Mouse (Mus musculus) thymus, adult 2 months (tissue): ENCODE results near the gene Ilvbl.

ENCODE experiments used
- CTCF ChIP-seq: fragments of 200-500 bp; IDR thresholded peaks from 2 replicates; pipeline ENCODE4 v1.5.1; 2012; ENCODE audit warnings: mild to moderate bottlenecking, control low read depth, low read length, moderate library complexity, borderline replicate concordance; ENCODE audit not compliant: control insufficient read depth, poor library complexity, insufficient read depth; ENCODE audit errors: extremely low read depth
- POLR2A ChIP-seq: fragments of 200-500 bp; IDR thresholded peaks from 2 replicates; pipeline ENCODE4 v1.6.1; 2012; ENCODE audit warnings: mild to moderate bottlenecking, low read length, control low read depth, moderate library complexity; ENCODE audit not compliant: control insufficient read depth, poor library complexity, insufficient read depth; ENCODE audit errors: extremely low read depth

DNA sequence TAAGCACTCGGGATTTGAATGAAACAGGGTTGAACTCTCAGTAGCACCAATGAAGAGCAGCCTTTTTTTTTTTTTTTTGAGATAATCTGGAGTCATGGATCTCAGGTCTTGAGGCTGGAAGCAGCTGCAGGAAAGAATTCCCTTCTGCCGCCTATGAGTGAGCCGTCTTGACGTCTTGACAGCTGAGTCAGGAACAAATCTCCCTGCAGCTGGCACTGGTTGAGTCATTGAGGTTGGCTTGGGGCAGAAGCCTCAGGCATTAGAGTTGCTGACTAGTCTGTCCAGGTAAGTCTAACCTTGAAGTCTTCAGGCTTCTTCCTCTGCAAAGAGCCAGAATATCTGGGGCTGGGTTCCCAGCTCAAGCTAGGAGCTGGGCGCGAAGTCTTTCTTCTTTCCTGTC, 20.0 kb downstream of the Ilvbl start:
- TF ChIP-seq POLR2A (no peak), CTCF (no peak)
